Mouse (Mus musculus) cortical plate, adult 2 months (tissue): ENCODE results near the gene Aup1.

Experiments used
- CTCF ChIP-seq: fragments of 200-500 bp; IDR thresholded peaks from 2 replicates; pipeline ENCODE4 v1.5.1; 2011; ENCODE audit warnings: mild to moderate bottlenecking, control low read depth, low read length; ENCODE audit not compliant: insufficient read depth; ENCODE audit errors: extremely low read depth
- POLR2A ChIP-seq: fragments of 200-500 bp; IDR thresholded peaks from 2 replicates; pipeline ENCODE4 v1.6.1; 2011; ENCODE audit warnings: mild to moderate bottlenecking, low read length, control low read depth; ENCODE audit not compliant: insufficient read depth; ENCODE audit errors: extremely low read depth

DNA sequence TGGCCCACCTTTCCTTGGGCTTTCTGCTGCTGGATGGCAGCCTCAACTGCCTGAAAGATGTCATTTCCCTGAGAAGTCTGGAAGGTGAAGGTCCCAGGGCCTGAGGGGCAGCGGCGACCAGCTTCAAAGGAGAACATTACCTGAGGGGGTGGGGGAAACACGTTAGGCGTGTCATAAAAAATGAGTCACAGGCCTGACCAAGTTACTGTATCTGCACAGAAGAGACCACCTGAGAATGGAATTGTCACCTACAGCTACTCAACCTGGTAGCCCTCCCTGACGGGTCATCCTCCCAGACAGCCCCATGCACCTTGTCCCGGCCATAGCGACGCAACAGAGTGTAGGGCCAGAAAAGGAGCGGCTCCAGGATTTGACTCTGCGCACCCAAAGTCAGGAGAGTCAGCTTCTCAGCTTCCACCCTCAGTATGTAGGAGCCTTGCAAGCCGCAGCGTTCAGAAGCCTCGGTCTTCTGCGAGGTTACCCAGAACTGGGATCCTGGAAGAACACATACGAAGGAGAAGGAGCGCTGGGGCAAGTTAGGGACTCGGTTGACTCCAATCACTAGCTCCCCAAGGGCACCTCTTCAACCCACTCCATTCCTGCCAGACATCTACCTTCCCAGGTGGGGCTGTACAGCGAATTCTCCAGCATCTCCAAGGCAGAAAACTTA, 22.3 kb upstream of the Aup1 start:
- TF ChIP-seq CTCF, result no peak
- TF ChIP-seq POLR2A, result no peak
